Mouse (Mus musculus) yolk sac, embryonic 10.5 days (tissue): ENCODE data around the gene A930033H14Rik.
A peak's percentile ranks its signal among the peaks of the same experiment; 100 is the strongest.

ENCODE experiments used
- DNase-seq: peaks from one replicate; pipeline ENCODE4 v3.0.0-alpha.2; 2017; ENCODE audit warnings: low spot score

A930033H14Rik gene

DNA sequence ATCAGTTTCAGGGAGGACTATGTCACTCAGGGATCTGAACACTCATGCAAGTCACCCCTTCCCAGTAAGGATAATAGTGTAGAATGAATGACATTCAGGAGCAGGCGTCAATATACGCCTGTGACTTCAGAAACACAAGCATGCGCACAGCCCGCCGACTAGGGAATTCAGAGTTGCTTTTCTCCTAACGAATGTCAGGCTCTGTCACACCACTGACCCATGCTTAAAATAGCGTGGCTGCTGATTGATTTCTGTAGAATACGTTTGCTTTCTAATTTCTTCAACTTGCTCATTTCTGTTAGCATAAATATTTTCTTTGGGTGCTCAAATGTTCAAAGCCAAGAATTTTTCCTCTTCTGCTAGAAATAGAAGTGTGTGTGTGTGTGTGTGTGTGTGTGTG is 13.1 kb upstream of the A930033H14Rik start:
- DNase-seq: no peak

DNA sequence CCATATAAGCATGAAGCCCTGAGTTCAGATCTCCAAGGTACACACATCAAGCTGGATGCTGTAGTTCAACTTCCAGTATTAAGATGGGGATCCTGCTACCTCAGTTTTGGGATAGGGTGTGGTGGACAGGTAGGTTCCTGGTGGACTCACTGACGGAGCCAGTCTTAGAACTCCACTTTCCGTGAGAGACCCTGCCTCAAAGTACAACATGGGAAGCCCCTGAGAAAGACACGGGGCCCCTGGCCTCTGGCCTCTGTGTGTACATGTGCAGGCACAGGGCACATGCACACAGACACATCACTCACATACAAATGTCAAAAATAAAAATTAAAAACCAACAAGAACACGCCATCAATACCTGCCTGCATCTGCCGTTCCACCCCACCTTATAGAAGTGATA is 12.6 kb upstream of the A930033H14Rik start:
- no peak for DNase-seq

GRCm38 (mm10) chr10:69224276-69224675 is 11.4 kb upstream of the A930033H14Rik start:
- no peak for DNase-seq

DNA sequence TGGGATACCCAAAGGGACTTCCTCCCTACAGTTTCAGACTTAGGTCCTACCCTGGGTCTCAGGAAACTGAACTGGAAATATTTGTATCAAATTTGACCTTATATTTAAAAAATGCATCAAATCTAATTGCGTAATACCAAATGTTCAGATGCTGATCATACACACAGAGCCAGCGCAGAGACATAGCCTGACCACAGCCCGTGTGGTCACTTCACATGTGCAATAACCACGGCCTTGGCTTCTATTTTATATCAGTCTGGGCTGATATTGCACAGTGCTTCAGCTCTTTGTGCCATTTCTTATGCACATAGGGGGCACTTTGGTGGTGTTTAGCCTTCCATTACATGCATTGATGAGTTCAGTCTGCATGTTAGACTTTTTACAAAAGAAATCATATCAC is 10.3 kb upstream of the A930033H14Rik start:
- DNase-seq: no peak

- DNase-seq: no peak
Measured at GRCm38 (mm10) chr10:69221955-69222354, 9.1 kb upstream of the A930033H14Rik start.

GRCm38 (mm10) chr10:69221148-69221547 is 8.2 kb upstream of the A930033H14Rik start:
- no peak for DNase-seq

GRCm38 (mm10) chr10:69220296-69220695 is 7.4 kb upstream of the A930033H14Rik start:
- DNase-seq: no peak

DNA sequence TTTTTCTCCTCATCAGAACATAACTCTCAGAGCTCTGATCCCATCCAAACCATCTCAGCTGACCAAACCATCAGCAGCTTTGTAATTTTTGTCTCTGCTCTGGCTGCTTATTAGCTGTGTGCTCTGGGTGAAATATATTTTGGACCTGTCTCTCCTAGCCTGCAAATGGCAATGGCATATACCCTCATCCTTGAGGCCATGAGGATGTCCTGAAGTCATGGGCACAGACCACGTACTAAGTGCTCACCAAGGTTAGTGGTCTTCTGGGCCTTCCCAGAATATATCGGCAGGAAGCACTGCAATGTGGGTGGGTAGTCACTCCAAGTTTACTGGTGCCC is 6.4 kb upstream of the A930033H14Rik start:
- DNase-seq: no peak

DNA sequence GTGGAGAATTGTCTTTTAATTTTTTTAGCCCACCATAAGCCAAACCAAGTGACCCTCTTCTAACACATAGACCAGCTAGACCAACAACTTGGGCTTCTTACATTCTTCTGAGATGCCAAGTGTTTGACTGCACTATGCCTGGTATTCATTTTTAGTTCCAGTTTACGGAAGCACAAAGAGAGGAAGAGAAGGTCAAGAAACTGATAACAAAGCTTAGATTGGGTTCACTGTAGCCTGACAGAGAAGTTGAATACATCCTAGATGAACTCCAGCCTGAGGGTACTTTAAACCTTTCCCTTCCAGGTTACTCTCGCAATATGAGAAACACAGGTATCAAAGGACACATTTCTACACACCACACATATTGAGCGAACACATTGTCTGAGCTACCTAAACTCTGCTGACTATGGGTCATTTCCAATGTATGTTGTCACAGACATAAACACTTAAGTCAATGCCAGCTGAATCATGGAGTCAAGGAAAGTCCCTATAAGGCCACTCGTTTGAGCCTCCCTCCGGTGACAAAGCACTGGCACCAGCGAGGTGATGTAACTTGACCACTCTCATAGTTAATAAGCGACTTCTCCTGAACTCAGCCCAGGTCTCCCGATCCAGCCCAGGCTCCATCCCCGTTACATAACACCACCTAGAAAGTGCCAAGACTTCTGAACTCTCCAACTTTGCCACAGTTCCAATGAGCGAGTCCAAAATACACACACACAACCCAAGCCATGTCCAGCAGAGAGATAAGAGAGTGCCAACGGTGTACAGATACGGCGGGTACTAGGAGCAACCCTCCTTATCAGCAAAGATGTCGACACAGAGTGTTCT is 5.8 kb upstream of the A930033H14Rik start:
- DNase-seq: no peak

DNA sequence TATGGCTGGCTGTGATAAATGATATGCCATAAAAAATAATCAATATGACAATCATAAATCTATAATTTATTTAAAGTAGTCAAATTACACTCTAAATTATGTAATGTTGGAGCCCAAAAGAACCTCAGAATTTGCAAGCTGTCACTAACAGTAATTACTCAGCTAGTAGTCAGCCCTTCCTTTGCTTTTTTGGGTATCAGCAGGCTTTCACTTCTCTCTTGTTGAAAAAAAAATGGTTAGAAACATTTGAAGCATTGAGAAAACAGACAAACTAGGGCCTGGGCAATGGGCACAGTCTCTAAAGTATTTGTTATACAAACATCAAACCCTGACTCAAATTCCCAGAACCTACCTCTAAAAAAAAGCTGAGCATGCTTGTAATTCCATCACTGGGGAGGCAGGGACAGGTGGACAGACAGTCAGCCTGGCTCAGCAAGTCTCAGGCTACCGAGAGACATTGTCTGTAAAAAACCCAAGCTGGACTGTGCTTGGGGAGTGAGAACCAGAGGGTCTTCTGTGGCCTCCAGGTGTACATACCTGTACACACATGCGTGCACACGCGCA is 4.3 kb upstream of the A930033H14Rik start:
- DNase-seq: peak; percentile 32

DNA sequence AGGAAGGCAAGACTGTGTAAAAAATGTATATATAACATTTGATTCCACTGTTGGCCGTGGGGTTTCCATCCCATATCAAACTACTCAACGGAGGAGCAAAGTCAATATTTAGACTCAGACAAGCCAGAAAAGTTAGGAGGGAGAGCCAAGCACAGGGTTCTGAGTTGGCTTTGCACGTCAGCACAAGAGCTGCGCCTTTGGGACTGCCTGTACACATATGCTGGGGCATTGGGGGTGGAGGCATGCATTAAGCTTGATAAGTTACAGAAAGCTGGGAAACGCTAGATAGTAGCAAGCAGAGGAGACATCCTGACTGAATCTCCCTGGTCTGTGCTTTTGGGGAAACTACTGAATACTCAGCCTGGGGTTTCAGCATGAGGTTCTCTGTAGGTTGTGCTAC is 1.1 kb upstream of the A930033H14Rik start:
- DNase-seq: peak; percentile 29

DNA sequence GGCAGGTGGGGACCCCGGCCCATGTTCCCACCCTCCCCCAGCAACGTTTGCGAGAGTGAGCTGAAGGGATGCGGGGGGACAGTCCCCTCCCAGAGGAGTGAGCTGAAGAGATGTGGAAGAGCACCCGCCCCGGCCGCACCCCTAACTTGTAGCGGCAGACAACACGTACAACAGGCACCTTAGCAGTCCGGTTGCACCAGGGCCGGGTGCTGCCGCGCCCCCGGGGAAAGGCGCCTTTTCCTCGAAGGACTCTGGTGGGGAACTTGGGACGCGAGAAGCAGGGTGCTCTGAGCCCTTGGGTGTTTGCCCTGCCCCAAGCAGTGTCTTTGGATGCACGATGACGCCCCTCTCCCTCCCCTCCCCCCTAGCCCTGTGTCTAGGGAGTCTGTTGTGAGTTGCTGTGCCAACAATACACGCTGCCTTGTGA is 566 bp upstream of the A930033H14Rik start:
- DNase-seq: peak; percentile 39

DNA sequence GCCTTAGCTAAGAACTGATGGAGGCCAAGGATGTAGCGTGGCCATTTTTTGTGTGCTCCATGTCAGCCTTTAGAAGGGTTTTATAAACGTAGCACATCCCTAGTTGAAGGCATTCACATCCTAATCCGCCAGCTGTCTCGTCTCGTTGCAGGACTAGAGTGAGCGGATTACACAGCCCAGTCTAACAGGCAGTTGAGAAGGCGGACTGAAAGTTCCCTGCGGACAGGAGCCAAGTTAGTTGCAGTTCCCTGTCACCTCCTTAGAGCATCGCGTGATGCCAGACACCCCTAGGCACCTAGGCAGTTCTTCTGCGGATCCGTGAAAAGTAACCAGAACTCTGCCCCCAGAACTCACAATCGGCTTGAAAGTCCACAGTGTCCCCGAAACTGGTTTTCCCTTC is 922 bp downstream of the A930033H14Rik start:
- no peak for DNase-seq

DNA sequence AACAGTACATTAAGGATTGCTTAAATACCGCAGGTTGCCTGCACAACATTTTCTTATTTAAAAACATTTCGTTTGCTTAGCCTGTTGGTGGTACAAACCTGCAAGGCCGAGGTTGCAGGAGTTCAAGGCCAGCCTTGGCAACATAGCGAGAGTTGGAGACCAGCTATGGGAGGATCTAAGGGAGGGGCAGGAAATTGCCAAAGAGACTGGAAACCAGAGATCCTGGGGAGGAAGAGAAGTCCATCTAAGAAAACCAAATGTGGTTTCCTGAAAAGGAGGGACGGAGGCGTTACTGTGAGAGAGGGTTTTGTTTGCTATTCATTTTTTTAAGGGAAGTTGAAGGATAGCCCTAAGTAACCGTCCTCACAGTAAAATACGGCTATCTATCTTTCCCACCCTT is 1.3 kb downstream of the A930033H14Rik start:
- peak; percentile 12 for DNase-seq

GRCm38 (mm10) chr10:69210659-69211058 is 2.2 kb downstream of the A930033H14Rik start:
- no peak for DNase-seq

DNA sequence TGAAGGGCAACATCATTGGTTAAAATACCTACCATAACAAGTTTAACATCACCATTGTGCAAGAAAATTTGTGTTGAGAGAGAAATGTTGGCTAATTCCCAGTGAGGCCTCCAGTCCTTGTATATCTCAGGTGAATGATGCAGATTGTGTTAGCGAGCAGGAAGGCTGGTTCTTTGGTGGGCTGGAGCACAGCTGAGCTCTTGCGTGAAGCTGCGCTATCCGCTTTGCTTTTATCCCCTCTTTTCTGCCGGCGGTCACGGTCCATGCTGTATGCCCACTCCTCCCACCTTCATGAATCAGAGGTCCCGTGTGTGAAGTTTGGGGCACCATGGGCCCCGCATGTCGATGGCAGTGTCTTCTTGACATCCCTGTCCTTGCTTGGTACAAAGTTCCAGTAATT is 2.9 kb downstream of the A930033H14Rik start:
- DNase-seq: no peak

GRCm38 (mm10) chr10:69208705-69209104 is 4.2 kb downstream of the A930033H14Rik start:
- DNase-seq: no peak

DNA sequence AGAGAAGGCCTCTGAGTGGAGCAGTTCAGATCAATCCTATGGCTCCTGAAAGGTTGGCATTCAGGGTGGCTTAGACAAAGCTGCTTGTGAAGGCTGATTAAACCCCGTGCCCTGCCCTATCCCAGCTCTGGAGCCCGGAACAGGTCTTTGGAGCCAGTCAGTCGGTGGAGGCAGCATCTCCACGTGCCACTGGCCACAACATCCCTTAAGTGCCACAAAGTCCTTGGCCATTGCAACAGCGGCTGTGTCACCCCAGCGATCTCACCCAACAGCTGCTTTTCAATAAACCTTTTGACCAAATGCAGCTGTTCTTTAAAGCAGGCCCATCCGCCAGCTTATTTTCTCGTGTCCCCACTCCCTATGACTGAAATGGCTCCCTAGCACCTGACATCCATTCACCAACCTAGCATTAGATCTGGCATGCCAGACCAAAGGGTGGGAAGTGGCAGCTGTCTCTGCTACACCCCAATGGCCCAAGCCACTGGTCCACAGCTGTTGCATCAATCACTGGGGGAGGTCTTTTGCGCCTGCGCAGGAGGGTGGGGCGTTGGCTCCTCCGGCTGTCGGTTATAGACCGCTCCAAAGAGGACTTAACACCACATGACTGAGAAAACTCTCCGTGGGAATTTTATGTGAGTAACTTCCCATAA is 4.8 kb downstream of the A930033H14Rik start:
- no peak for DNase-seq

- no peak for DNase-seq
Measured at GRCm38 (mm10) chr10:69207481-69207880, 5.4 kb downstream of the A930033H14Rik start.

- DNase-seq: no peak
Measured at GRCm38 (mm10) chr10:69206081-69206480, 6.8 kb downstream of the A930033H14Rik start.

- peak; percentile 30 for DNase-seq
Measured at GRCm38 (mm10) chr10:69204677-69205400, 8.1 kb downstream of the A930033H14Rik start.

GRCm38 (mm10) chr10:69193721-69194120 is 19.2 kb downstream of the A930033H14Rik start:
- no peak for DNase-seq

DNA sequence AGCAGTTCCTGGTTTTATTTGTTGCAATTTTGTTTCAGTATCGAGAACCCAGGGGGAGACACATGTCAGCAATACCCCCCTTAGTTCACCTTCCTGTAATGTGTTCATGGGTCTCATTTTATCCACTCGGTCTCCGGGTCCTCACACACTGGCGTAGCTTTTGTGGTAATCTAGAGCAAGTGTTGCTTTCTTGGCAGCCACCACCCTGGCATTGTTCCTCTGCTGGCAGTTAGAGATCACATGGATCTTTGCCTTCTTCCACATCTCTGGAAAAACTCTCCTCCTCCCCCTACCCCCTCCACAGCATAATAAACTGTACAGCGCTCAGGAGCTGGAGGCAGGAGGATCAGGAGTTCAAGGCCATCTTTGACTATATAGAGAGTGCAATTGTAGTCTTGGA is 20.6 kb downstream of the A930033H14Rik start:
- no peak for DNase-seq
